Mouse (Mus musculus) heart, postnatal 36 days (tissue): ENCODE measurements around the gene Slc47a1. TPM values are rescaled to one million over a fixed set of nuclear protein-coding genes. Genes with fewer than 3 reads are reported as not detected.

Source experiments
- DNase-seq, 2 experiments: peaks; one replicate each; pipeline ENCODE4 v3.0.0; 2021 to 2022
- intact Hi-C: fragments of 180-260 bp; cut with DNase I; formaldehyde crosslinking; loops from one replicate; pipeline ENCODE4 v1.15.1; 2025
- total RNA-seq, 2 experiments: library from RNA; stranded (reverse); gene quantifications; 2 replicates each; pipeline ENCODE4 v1.2.3; 2021

Slc47a1 gene
- total RNA-seq, 2 experiments from 2014 or later, result 28.5 to 30.5 TPM

GRCm38 (mm10) chr11:61385725-61386124, 7.6 kb upstream of the Slc47a1 start:
- intact Hi-C loops, result loop anchor here (5.0 kb wide), 1 partner anchor 283 kb away; no protein-coding TSS in a partner anchor
- no peak for DNase-seq

- intact Hi-C loops, result no loop called here
- DNase-seq, result no peak
These were observed 3.1 kb upstream of the Slc47a1 start for GRCm38 (mm10) chr11:61381272-61381671.

GRCm38 (mm10) chr11:61378651-61379050, 506 bp upstream of the Slc47a1 start:
- intact Hi-C loops, result no loop called here
- no peak for DNase-seq

- no peak for DNase-seq
- intact Hi-C loops, result no loop called here
These were observed 9.5 kb downstream of the Slc47a1 start for GRCm38 (mm10) chr11:61368668-61369067.

GRCm38 (mm10) chr11:61366517-61367273, 11.4 kb downstream of the Slc47a1 start:
- intact Hi-C loops, result no loop called here
- peak; percentile 25 to 30 for DNase-seq

GRCm38 (mm10) chr11:61365938-61366337, 12.2 kb downstream of the Slc47a1 start:
- DNase-seq, result no peak
- intact Hi-C loops, result no loop called here

- intact Hi-C loops, result no loop called here
- no peak for DNase-seq
These were observed 14.0 kb downstream of the Slc47a1 start for GRCm38 (mm10) chr11:61364096-61364495.

GRCm38 (mm10) chr11:61361515-61362190, 16.5 kb downstream of the Slc47a1 start:
- intact Hi-C loops, result no loop called here
- no peak for DNase-seq

- no peak for DNase-seq
- intact Hi-C loops, result no loop called here
These were observed 21.5 kb downstream of the Slc47a1 start for GRCm38 (mm10) chr11:61356600-61356999.

GRCm38 (mm10) chr11:61356111-61356510, 22.0 kb downstream of the Slc47a1 start:
- no peak for DNase-seq
- intact Hi-C loops, result no loop called here

- no peak for DNase-seq
- intact Hi-C loops, result no loop called here
These were observed 22.8 kb downstream of the Slc47a1 start for GRCm38 (mm10) chr11:61355351-61355750.

GRCm38 (mm10) chr11:61354346-61354745, 23.8 kb downstream of the Slc47a1 start:
- intact Hi-C loops, result no loop called here
- DNase-seq, result no peak

- DNase-seq, result no peak
- intact Hi-C loops, result no loop called here
These were observed 25.1 kb downstream of the Slc47a1 start for GRCm38 (mm10) chr11:61353038-61353437.

- no peak for DNase-seq
- intact Hi-C loops, result no loop called here
These were observed 25.9 kb downstream of the Slc47a1 start for GRCm38 (mm10) chr11:61352138-61352651.

- intact Hi-C loops, result loop anchor here (2.0 to 5.0 kb wide), 4 partner anchors 39 to 368 kb away; partner anchors contain the start of gene B9d1
- peak; percentile 61 to 68 for DNase-seq
These were observed 28.8 kb downstream of the Slc47a1 start for GRCm38 (mm10) chr11:61349337-61349736.

- intact Hi-C loops, result loop anchor here (5.0 kb wide), 1 partner anchor 371 kb away; no protein-coding TSS in a partner anchor
- DNase-seq, result no peak
These were observed 32.0 kb downstream of the Slc47a1 start for GRCm38 (mm10) chr11:61346133-61346532.

GRCm38 (mm10) chr11:61342505-61343420, 35.4 kb downstream of the Slc47a1 start, which contains the start of gene Slc47a2:
Gene Slc47a2 (minus strand): TSS chr11:61342860.
- peak; percentile 17 to 26 for DNase-seq
- intact Hi-C loops, result loop anchor here (2.0 kb wide), 1 partner anchor 240 kb away; no protein-coding TSS in a partner anchor

GRCm38 (mm10) chr11:61341971-61342370, 36.2 kb downstream of the Slc47a1 start:
- intact Hi-C loops, result loop anchor here (2.0 kb wide), 1 partner anchor 239 kb away; no protein-coding TSS in a partner anchor
- no peak for DNase-seq

- intact Hi-C loops, result no loop called here
- DNase-seq, result no peak
These were observed 36.9 kb downstream of the Slc47a1 start for GRCm38 (mm10) chr11:61341233-61341632.

GRCm38 (mm10) chr11:61340374-61340773, 37.8 kb downstream of the Slc47a1 start:
- no peak for DNase-seq
- intact Hi-C loops, result no loop called here
